Mouse (Mus musculus): ENCODE measurements around the gene Vps36. TPM values are rescaled to one million over a fixed set of nuclear protein-coding genes. Genes with fewer than 3 reads are reported as not detected.

The Vps36 gene
- polyA plus RNA-seq, 1 experiment from 2014 or later, result 41.8 TPM

DNA sequence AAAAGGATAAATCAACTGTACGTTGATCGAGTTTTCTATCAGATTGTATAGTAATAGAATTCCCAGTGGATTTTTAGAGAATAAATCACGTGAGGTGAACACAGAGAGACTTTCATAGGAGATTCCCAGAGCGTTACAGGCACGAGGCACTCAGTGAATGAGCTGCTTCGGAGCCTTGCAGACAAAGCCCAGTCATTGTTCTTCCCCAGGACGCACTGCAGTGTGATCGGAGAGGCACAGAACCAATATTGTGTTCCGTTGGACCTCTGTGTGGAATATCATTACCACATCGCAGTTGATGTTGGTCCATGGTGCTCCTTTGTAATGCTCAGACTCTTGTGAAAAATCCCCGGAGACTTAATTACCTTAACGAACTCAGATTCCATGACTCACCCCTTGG lies 55.3 kb downstream of the Vps36 start:
- ATAC-seq (ENCODE audit: low FRiP score) (no peak), DNase-seq (ENCODE audit: low spot score) (no peak)
- 62% methylated on average over 12 of the region's 12 CpGs for WGBS
- Histone ChIP-seq H3K9me3 (ENCODE audit: control insufficient read depth, low read length) (no peaks in the 10 kb centered on the region), H3K36me3 (replicated peaks; ENCODE audit: control insufficient read depth, insufficient read depth) (no peaks in the 10 kb centered on the region), H3K4me2 (replicated peaks) (no peak overlapping the region), H3K4me3 (replicated peaks; ENCODE audit: low read length) (no peak overlapping the region), H3K27ac (no peak overlapping the region), H3K9ac (no peak overlapping the region), H3K4me1 (replicated peaks; ENCODE audit: control insufficient read depth, insufficient read depth, low read length) (0 out of 2 replicates have a peak, but pooled peaks cover 3% of the 10 kb centered on the region), H3K27me3 (ENCODE audit: control insufficient read depth, insufficient read depth, low read length) (no peaks in the 10 kb centered on the region)

DNA sequence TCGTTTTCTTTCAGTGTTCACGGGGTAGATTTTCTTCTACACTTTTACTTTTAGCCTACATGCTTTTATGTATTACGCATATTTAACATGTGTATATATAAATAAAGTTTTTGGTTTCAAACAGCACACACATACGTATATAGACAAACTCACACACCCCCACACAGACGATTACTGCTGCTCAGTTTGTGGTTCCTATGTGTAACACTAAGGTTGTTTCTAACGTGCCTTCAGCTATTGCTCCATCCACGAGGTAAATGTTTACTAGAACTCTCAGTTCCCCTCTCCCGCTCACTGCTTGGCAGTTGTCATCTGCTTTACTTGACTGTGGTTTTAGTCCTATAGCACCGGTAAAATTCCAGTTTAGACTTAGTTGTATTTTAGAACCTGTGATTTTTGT lies 56.5 kb downstream of the Vps36 start:
- ATAC-seq (ENCODE audit: low FRiP score), result no peak
- Histone ChIP-seq H3K4me2 (replicated peaks) (no peak overlapping the region), H3K27me3 (ENCODE audit: control insufficient read depth, insufficient read depth, low read length) (no peaks in the 10 kb centered on the region), H3K36me3 (replicated peaks; ENCODE audit: control insufficient read depth, insufficient read depth) (no peaks in the 10 kb centered on the region), H3K4me1 (replicated peaks; ENCODE audit: control insufficient read depth, insufficient read depth, low read length) (0 out of 2 replicates have a peak, but pooled peaks cover 3% of the 10 kb centered on the region), H3K9me3 (ENCODE audit: control insufficient read depth, low read length) (peaks cover 4% of the 10 kb centered on the region; the same call in 1 of the 2 replicates), H3K9ac (no peak overlapping the region), H3K27ac (no peak overlapping the region), H3K4me3 (replicated peaks; ENCODE audit: low read length) (no peak overlapping the region)
- 87% methylated on average over 9 of the region's 9 CpGs for WGBS
- no peak for DNase-seq (ENCODE audit: low spot score)

GRCm38 (mm10) chr8:22258946-22259450 lies 66.4 kb downstream of the Vps36 start:
- ATAC-seq (ENCODE audit: low FRiP score) (no peak), DNase-seq (ENCODE audit: low spot score) (no peak)
- 82% methylated on average over 18 of the region's 18 CpGs for WGBS
- H3K9me3 ChIP-seq (ENCODE audit: control insufficient read depth, low read length), result peaks cover 4% of the 10 kb centered on the region; the same call in 1 of the 2 replicates
- no peak overlapping the region for H3K4me3 ChIP-seq (replicated peaks; ENCODE audit: low read length)
- no peak overlapping the region for H3K9ac ChIP-seq
- H3K4me1 ChIP-seq (replicated peaks; ENCODE audit: control insufficient read depth, insufficient read depth, low read length), result no peaks in the 10 kb centered on the region
- H3K36me3 ChIP-seq (replicated peaks; ENCODE audit: control insufficient read depth, insufficient read depth), result no peaks in the 10 kb centered on the region
- no peaks in the 10 kb centered on the region for H3K27me3 ChIP-seq (ENCODE audit: control insufficient read depth, insufficient read depth, low read length)
- H3K27ac ChIP-seq, result no peak overlapping the region
- no peak overlapping the region for H3K4me2 ChIP-seq (replicated peaks)

DNA sequence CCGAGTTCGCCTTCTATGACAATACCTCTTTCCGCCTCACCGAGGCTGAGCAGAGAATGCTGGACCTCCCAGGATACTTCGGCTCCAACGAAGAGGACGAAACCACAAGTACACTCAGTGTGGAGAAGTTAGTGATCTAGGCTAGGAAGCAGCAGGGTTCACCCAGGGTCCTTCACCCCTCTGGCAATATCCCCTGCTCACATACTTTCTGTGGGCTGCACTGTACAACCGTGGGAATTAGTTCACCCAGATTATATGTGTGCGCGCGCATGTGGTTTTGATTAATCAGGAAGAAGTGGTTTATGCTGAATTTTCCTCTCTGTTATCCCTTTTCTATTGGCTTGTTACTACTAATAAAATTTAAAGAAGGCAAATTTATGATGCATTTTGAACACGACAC lies 66.9 kb downstream of the Vps36 start:
- no peaks in the 10 kb centered on the region for H3K4me1 ChIP-seq (replicated peaks; ENCODE audit: control insufficient read depth, insufficient read depth, low read length)
- no peaks in the 10 kb centered on the region for H3K36me3 ChIP-seq (replicated peaks; ENCODE audit: control insufficient read depth, insufficient read depth)
- H3K4me2 ChIP-seq (replicated peaks), result no peak overlapping the region
- H3K9ac ChIP-seq, result no peak overlapping the region
- DNase-seq (ENCODE audit: low spot score) (no peak), ATAC-seq (ENCODE audit: low FRiP score) (no peak)
- no peaks in the 10 kb centered on the region for H3K27me3 ChIP-seq (ENCODE audit: control insufficient read depth, insufficient read depth, low read length)
- H3K4me3 ChIP-seq (replicated peaks; ENCODE audit: low read length), result no peak overlapping the region
- WGBS, result 64% methylated on average over 12 of the region's 12 CpGs
- no peaks in the 10 kb centered on the region for H3K9me3 ChIP-seq (ENCODE audit: control insufficient read depth, low read length)
- H3K27ac ChIP-seq, result no peak overlapping the region

DNA sequence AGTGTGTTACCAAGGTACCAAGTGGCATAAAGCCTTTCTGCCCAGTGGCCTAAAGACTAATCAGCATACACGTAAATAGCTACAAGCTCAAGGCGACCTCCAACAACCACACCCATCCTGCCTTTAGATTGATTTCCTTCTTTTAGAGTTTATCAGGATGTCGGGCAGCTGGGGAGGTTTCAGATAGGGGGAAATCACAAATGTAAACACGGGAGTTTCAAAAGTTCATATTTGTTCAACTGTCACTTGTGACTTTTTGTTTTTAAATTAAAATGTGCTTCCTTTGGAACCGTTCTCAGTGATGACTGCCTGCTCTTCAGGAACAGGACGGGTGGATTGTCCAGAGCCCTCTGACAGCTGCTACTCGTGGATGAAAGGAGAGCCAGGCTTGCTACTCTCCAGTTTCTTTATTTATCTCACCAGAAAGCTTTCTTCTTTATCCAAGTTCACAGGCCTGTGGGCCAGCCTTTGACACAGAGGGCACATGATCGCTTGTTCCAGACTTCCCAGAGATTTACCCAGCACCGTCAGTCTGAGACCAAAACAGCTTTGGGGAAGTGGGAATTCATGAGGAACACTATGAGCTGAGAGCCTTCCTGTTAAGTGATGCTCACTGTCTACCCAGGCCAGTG lies 67.6 kb downstream of the Vps36 start:
- Histone ChIP-seq H3K9me3 (ENCODE audit: control insufficient read depth, low read length) (no peaks in the 10 kb centered on the region), H3K9ac (no peak overlapping the region), H3K4me2 (replicated peaks) (no peak overlapping the region), H3K4me3 (replicated peaks; ENCODE audit: low read length) (no peak overlapping the region), H3K27ac (no peak overlapping the region), H3K4me1 (replicated peaks; ENCODE audit: control insufficient read depth, insufficient read depth, low read length) (no peaks in the 10 kb centered on the region), H3K27me3 (ENCODE audit: control insufficient read depth, insufficient read depth, low read length) (no peaks in the 10 kb centered on the region), H3K36me3 (replicated peaks; ENCODE audit: control insufficient read depth, insufficient read depth) (no peaks in the 10 kb centered on the region)
- no peak for DNase-seq (ENCODE audit: low spot score)
- no peak for ATAC-seq (ENCODE audit: low FRiP score)
- whole genome bisulfite sequencing, result 57% methylated on average over 9 of the region's 9 CpGs

- ATAC-seq (ENCODE audit: low FRiP score), result no peak
- no peak overlapping the region for H3K4me3 ChIP-seq (replicated peaks; ENCODE audit: low read length)
Observed at GRCm38 (mm10) chr8:22262267-22262666, 69.7 kb downstream of the Vps36 start.

GRCm38 (mm10) chr8:22264292-22264691 lies 71.7 kb downstream of the Vps36 start:
- no peaks in the 10 kb centered on the region for H3K36me3 ChIP-seq (replicated peaks; ENCODE audit: control insufficient read depth, insufficient read depth)
- H3K4me3 ChIP-seq (replicated peaks; ENCODE audit: low read length), result no peak overlapping the region
- H3K9ac ChIP-seq, result no peak overlapping the region
- no peak overlapping the region for H3K27ac ChIP-seq
- no peaks in the 10 kb centered on the region for H3K27me3 ChIP-seq (ENCODE audit: control insufficient read depth, insufficient read depth, low read length)
- H3K4me2 ChIP-seq (replicated peaks), result no peak overlapping the region
- no peaks in the 10 kb centered on the region for H3K4me1 ChIP-seq (replicated peaks; ENCODE audit: control insufficient read depth, insufficient read depth, low read length)
- 82% methylated on average over 6 of the region's 6 CpGs for WGBS
- DNase-seq (ENCODE audit: low spot score) (no peak), ATAC-seq (ENCODE audit: low FRiP score) (no peak)
- H3K9me3 ChIP-seq (ENCODE audit: control insufficient read depth, low read length), result no peaks in the 10 kb centered on the region

More at GRCm38 (mm10) chr8:22262267-22262666, 69.7 kb downstream of the Vps36 start:
- Histone ChIP-seq H3K27me3 (ENCODE audit: control insufficient read depth, insufficient read depth, low read length) (no peaks in the 10 kb centered on the region), H3K9ac (no peak overlapping the region), H3K9me3 (ENCODE audit: control insufficient read depth, low read length) (no peaks in the 10 kb centered on the region), H3K4me2 (replicated peaks) (no peak overlapping the region), H3K27ac (no peak overlapping the region), H3K4me1 (replicated peaks; ENCODE audit: control insufficient read depth, insufficient read depth, low read length) (no peaks in the 10 kb centered on the region), H3K36me3 (replicated peaks; ENCODE audit: control insufficient read depth, insufficient read depth) (no peaks in the 10 kb centered on the region)
- DNase-seq (ENCODE audit: low spot score), result no peak
- WGBS, result 90% methylated on average over 3 of the region's 3 CpGs

- Histone ChIP-seq H3K36me3 (replicated peaks; ENCODE audit: control insufficient read depth, insufficient read depth) (no peaks in the 10 kb centered on the region), H3K4me2 (replicated peaks) (no peak overlapping the region), H3K9me3 (ENCODE audit: control insufficient read depth, low read length) (no peaks in the 10 kb centered on the region), H3K4me1 (replicated peaks; ENCODE audit: control insufficient read depth, insufficient read depth, low read length) (no peaks in the 10 kb centered on the region), H3K27me3 (ENCODE audit: control insufficient read depth, insufficient read depth, low read length) (no peaks in the 10 kb centered on the region), H3K4me3 (replicated peaks; ENCODE audit: low read length) (no peak overlapping the region), H3K9ac (no peak overlapping the region), H3K27ac (no peak overlapping the region)
- ATAC-seq (ENCODE audit: low FRiP score) (no peak), DNase-seq (ENCODE audit: low spot score) (no peak)
- 80% methylated on average over 6 of the region's 6 CpGs for WGBS
Observed at GRCm38 (mm10) chr8:22264787-22265186, 72.2 kb downstream of the Vps36 start.

DNA sequence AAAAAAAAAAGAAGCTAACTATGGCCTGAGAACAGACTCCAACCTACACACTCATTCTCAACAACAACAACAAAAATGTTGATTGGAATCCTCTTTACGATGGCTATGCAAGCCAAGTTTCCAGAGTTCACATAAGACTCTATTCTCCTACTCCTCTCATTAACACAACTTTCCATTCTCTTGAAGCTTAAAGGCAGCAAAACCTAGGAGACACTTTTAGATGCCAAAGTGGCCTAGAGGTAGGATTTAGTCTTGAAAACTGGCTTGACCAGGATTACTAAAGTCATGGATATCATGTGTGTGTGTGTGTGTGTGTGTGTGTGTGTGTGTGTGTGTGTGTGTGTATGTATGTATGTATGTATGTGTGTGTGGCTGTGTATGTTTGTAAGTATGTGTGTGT lies 72.6 kb downstream of the Vps36 start:
- no peaks in the 10 kb centered on the region for H3K36me3 ChIP-seq (replicated peaks; ENCODE audit: control insufficient read depth, insufficient read depth)
- H3K4me1 ChIP-seq (replicated peaks; ENCODE audit: control insufficient read depth, insufficient read depth, low read length), result no peaks in the 10 kb centered on the region
- no peak overlapping the region for H3K27ac ChIP-seq
- no peaks in the 10 kb centered on the region for H3K27me3 ChIP-seq (ENCODE audit: control insufficient read depth, insufficient read depth, low read length)
- H3K4me3 ChIP-seq (replicated peaks; ENCODE audit: low read length), result no peak overlapping the region
- WGBS, result 88% methylated on average over 1 of the region's 1 CpGs
- no peak for ATAC-seq (ENCODE audit: low FRiP score)
- H3K4me2 ChIP-seq (replicated peaks), result no peak overlapping the region
- H3K9me3 ChIP-seq (ENCODE audit: control insufficient read depth, low read length), result no peaks in the 10 kb centered on the region
- no peak for DNase-seq (ENCODE audit: low spot score)
- H3K9ac ChIP-seq, result no peak overlapping the region

- Histone ChIP-seq H3K27me3 (ENCODE audit: control insufficient read depth, insufficient read depth, low read length) (no peaks in the 10 kb centered on the region), H3K27ac (no peak overlapping the region)
- ATAC-seq (ENCODE audit: low FRiP score), result no peak
Observed at GRCm38 (mm10) chr8:22266809-22267208, 74.2 kb downstream of the Vps36 start.

More at GRCm38 (mm10) chr8:22266809-22267208, 74.2 kb downstream of the Vps36 start:
- Histone ChIP-seq H3K36me3 (replicated peaks; ENCODE audit: control insufficient read depth, insufficient read depth) (no peaks in the 10 kb centered on the region), H3K4me3 (replicated peaks; ENCODE audit: low read length) (no peak overlapping the region), H3K4me1 (replicated peaks; ENCODE audit: control insufficient read depth, insufficient read depth, low read length) (no peaks in the 10 kb centered on the region), H3K9me3 (ENCODE audit: control insufficient read depth, low read length) (no peaks in the 10 kb centered on the region), H3K9ac (no peak overlapping the region), H3K4me2 (replicated peaks) (no peak overlapping the region)
- no peak for DNase-seq (ENCODE audit: low spot score)
- WGBS, result 93% methylated on average over 3 of the region's 3 CpGs
